Mouse (Mus musculus) liver, adult 2 months (tissue): ENCODE data around the gene Ppp3ca. TPM values are rescaled to one million over a fixed set of nuclear protein-coding genes. Genes with fewer than 3 reads are reported as not detected.

ENCODE experiments used
- DNase-seq: peaks from one replicate; pipeline ENCODE4 v3.0.0-alpha.2; 2011; ENCODE audit warnings: low read depth, low spot score; ENCODE audit errors: extremely low read depth
- H3K27ac ChIP-seq: fragments of 200-500 bp; replicated peaks from 2 replicates; pipeline ENCODE4 v1.5.1; 2012; ENCODE audit warnings: low read depth, mild to moderate bottlenecking, control low read depth, inconsistent platforms, low read length; ENCODE audit not compliant: insufficient read depth
- H3K27me3 ChIP-seq: fragments of 200-500 bp; 2 replicates; pipeline ENCODE4 v1.6.1; 2012; ENCODE audit warnings: mild to moderate bottlenecking, moderate library complexity, low read length, inconsistent platforms; ENCODE audit not compliant: control insufficient read depth, insufficient read depth
- H3K36me3 ChIP-seq: fragments of 200-500 bp; 2 replicates; pipeline ENCODE4 v1.6.1; 2012; ENCODE audit warnings: low read length, inconsistent platforms; ENCODE audit not compliant: control insufficient read depth, insufficient read depth
- H3K4me1 ChIP-seq: fragments of 200-500 bp; 2 replicates; pipeline ENCODE4 v1.6.1; 2011; ENCODE audit warnings: low read length; ENCODE audit not compliant: control insufficient read depth, insufficient read depth
- H3K4me3 ChIP-seq: fragments of 200-500 bp; 2 replicates; pipeline ENCODE4 v1.5.1; 2011; ENCODE audit warnings: low read depth, mild to moderate bottlenecking, control low read depth, low read length, moderate library complexity; ENCODE audit not compliant: insufficient read depth
- H3K79me2 ChIP-seq: fragments of 200-500 bp; 2 replicates; pipeline ENCODE4 v1.6.1; 2012; ENCODE audit warnings: inconsistent platforms, mild to moderate bottlenecking, low read length, moderate library complexity; ENCODE audit not compliant: control insufficient read depth, insufficient read depth
- H3K9ac ChIP-seq: fragments of 200-500 bp; 2 replicates; pipeline ENCODE4 v1.6.1; 2012; ENCODE audit warnings: low read depth, mild to moderate bottlenecking, control low read depth, inconsistent platforms, low read length
- CTCF ChIP-seq: fragments of 200-500 bp; IDR thresholded peaks from 2 replicates; pipeline ENCODE4 v1.5.1; 2011; ENCODE audit warnings: low read depth, low read length, control low read depth
- POLR2A ChIP-seq: fragments of 200-500 bp; IDR thresholded peaks from 2 replicates; pipeline ENCODE4 v1.6.1; 2011; ENCODE audit warnings: low read length, control low read depth; ENCODE audit not compliant: insufficient read depth; ENCODE audit errors: extremely low read depth
- WGBS: fragments of 180-500 bp; shearing (Covaris S2); methylation state at CpG from one replicate; pipeline ENCODE4 v1.1.7; 2018; 5-methylcytosine and 5-hydroxymethylcytosine counted together
- polyA plus RNA-seq: library from polyadenylated mRNA; depleted of rRNA; stranded (reverse); fragments of >200 nt; gene quantifications from 2 replicates; pipeline ENCODE4 v1.2.3, GENCODE M21; 2012
- total RNA-seq: library from RNA; depleted of rRNA; stranded (reverse); fragments of >200 nt; gene quantifications from 2 replicates; pipeline ENCODE4 v1.2.3, GENCODE M21; 2014

The Ppp3ca gene
- total and polyA plus RNA-seq, 2 experiments: 9.8 to 23.0 TPM

DNA sequence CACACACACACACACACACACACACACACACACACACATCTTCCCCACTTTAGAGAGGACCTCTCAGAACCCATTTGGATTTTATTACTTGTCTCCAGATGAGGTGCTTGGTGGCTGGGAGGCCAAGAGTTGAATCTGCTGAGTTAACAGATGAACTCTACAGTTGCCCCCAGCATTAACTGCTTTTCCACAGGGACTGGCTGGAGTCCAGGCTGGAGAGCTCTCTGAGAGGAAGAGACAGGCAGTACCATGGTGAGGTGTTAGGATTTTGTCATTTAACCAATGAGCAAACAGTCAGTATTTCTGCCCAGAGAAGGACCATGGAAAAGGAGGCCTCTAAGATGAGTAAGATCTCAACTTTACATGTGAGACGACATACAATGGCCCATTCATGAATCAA, 179.1 kb downstream of the Ppp3ca start:
- H3K36me3 ChIP-seq: no peaks in the 10 kb centered on the region
- 93% methylated on average over 1 of the region's 1 CpGs for WGBS
- H3K27me3 ChIP-seq: no peaks in the 10 kb centered on the region
- no peak for DNase-seq
- H3K9ac ChIP-seq: no peak overlapping the region
- H3K79me2 ChIP-seq: peaks cover 2% of the 10 kb centered on the region; the same call in 1 of the 2 replicates
- H3K27ac ChIP-seq: no peak overlapping the region
- no peaks in the 10 kb centered on the region; the same call in 1 of the 2 replicates for H3K4me1 ChIP-seq
- TF ChIP-seq CTCF: no peak
- TF ChIP-seq POLR2A: no peak
- no peak overlapping the region for H3K4me3 ChIP-seq

DNA sequence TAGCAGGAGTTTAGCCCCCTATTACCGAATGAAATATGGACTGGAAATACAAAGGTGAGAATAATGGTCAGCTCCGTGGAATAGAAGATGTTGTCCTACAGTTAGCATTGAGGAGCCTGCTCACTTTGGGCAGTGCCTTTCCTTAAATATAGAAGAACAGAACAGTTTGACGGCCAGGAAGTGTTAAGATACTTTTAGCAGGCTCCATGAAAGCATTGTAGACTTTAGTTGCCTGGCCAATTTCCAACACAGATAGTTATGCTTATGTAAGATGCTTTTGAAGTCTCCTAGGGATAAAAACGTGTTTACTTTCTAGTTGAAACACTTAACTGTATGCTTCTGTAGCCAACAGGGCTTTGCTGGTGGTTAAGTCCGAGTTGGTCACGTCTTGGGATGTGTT, 183.0 kb downstream of the Ppp3ca start:
- H3K36me3 ChIP-seq: no peaks in the 10 kb centered on the region
- no peak for TF ChIP-seq POLR2A
- no peak for TF ChIP-seq CTCF
- H3K79me2 ChIP-seq: peaks cover 3% of the 10 kb centered on the region; the same call in 1 of the 2 replicates
- H3K27me3 ChIP-seq: no peaks in the 10 kb centered on the region
- H3K4me1 ChIP-seq: no peaks in the 10 kb centered on the region; the same call in 1 of the 2 replicates
- no peak overlapping the region for H3K9ac ChIP-seq
- DNase-seq: peak; percentile 24
- H3K27ac ChIP-seq: no peak overlapping the region
- H3K4me3 ChIP-seq: no peak overlapping the region
- 71% methylated on average over 6 of the region's 6 CpGs for WGBS

DNA sequence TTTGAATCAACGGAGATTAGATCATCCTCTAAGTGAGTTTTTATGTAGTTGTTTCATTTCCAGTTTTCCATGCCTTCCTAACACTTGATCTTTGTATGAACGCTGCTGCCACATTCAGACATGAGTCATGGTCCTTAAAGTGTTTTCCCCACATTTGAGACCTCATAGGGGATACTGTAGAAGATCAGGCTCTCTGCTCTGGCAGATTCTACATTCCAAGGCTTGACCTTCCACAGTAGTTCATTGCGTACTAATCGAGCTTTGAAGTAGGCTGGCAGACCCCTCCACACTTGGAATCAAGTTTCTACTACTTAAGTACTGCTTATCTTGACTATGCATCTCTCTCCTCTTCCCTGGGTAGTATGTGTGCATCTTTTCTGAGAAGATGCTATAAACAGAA, 183.7 kb downstream of the Ppp3ca start:
- Histone ChIP-seq H3K27me3 (no peaks in the 10 kb centered on the region), H3K79me2 (peaks cover 3% of the 10 kb centered on the region; the same call in 1 of the 2 replicates), H3K27ac (no peak overlapping the region), H3K36me3 (no peaks in the 10 kb centered on the region), H3K4me3 (no peak overlapping the region), H3K4me1 (no peaks in the 10 kb centered on the region; the same call in 1 of the 2 replicates), H3K9ac (no peak overlapping the region)
- no peak for DNase-seq
- TF ChIP-seq CTCF (no peak), POLR2A (no peak)
- 90% methylated on average over 4 of the region's 4 CpGs for WGBS

DNA sequence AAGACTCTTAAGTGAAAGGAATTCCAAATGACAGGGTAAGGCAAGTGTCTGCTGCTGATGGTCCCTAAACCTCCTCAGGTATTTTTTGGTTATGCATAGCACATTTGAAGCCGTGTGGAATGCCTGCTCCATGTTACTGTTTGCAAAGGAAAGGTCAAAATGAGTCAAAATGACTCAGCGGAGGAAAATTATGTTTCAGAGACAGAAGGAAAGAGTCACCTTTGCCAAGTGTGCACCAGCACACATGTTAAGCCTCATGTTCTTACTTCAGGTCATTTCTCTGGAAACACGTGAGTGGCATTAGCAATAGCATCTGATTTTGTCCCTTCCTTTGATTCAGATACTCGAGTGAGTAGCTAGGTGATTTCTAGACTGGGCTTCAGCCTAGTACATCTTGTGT, 186.1 kb downstream of the Ppp3ca start:
- no peak overlapping the region for H3K4me3 ChIP-seq
- H3K9ac ChIP-seq: no peak overlapping the region
- H3K4me1 ChIP-seq: no peaks in the 10 kb centered on the region; the same call in 1 of the 2 replicates
- no peak for TF ChIP-seq POLR2A
- TF ChIP-seq CTCF: no peak
- H3K27ac ChIP-seq: no peak overlapping the region
- H3K79me2 ChIP-seq: peaks cover 3% of the 10 kb centered on the region; the same call in 1 of the 2 replicates
- DNase-seq: no peak
- H3K27me3 ChIP-seq: no peaks in the 10 kb centered on the region
- 67% methylated on average over 4 of the region's 4 CpGs for WGBS
- H3K36me3 ChIP-seq: no peaks in the 10 kb centered on the region

DNA sequence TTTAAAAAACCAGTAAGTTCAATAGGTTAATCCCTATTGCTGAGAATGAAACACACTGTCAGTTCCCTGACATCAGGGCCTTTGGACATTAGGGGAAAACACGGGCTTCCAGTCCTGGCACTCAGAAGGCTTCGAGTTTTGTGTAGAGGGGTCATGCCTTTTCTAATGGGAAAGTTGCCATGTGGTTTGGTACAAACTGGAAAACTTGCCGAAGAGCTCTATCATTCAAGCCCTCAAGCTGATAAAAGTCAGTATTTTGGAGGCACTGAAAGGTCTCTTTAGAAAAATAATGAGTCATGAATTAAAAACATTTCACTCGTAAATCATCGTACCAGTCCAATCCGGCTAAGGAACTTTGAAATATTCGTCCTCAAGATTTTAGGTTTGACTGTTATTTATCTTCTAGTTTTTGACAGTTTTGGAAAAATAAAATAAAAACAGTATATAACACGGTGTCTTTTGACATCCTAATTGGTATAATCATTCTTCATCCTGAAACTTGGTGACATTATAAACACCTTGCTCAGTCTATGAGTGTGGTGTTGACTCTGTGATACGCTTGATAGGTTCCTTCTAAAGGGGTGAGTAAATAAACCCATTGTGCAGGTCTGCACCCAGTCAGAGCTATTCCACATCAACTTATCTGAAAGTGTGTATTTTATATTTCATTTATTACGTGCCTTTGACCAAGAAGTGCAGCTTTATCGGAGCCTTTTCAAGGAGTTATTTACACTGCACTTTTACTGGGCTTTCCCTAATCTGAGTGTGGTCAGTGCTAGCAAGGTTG, 192.3 kb downstream of the Ppp3ca start:
- no peak overlapping the region for H3K9ac ChIP-seq
- 79% methylated on average over 11 of the region's 11 CpGs for WGBS

DNA sequence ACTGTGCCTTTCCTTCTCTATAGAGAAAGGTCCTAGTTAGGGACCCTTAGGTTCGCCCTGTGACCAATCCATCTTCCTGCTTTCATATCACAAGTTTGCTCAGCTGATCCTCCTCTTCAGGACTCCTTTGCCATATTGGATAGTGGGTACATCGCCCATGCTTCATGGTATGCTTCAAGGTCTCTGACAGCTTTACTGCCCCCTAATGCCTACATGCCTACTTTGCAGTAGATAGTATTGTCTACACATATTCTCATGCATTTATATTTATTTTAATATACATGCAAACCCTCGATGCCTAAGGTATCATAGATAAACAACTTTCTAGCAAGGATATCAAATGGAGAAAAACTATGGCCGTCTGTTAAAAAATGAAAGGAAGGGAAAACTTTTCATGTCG, 193.2 kb downstream of the Ppp3ca start:
- Histone ChIP-seq H3K9ac (no peak overlapping the region), H3K27me3 (no peaks in the 10 kb centered on the region), H3K4me3 (no peak overlapping the region), H3K79me2 (peaks cover 3% of the 10 kb centered on the region; the same call in 1 of the 2 replicates), H3K27ac (no peak overlapping the region), H3K36me3 (no peaks in the 10 kb centered on the region), H3K4me1 (no peaks in the 10 kb centered on the region)
- WGBS: 94% methylated on average over 5 of the region's 5 CpGs
- TF ChIP-seq CTCF (no peak), POLR2A (no peak)
- no peak for DNase-seq

More for the DNA sequence above, 192.3 kb downstream of the Ppp3ca start:
- no peaks in the 10 kb centered on the region for H3K36me3 ChIP-seq
- TF ChIP-seq CTCF (no peak), POLR2A (no peak)
- H3K4me3 ChIP-seq: no peak overlapping the region
- no peaks in the 10 kb centered on the region for H3K4me1 ChIP-seq
- peak; percentile 18 for DNase-seq
- peaks cover 3% of the 10 kb centered on the region; the same call in 1 of the 2 replicates for H3K79me2 ChIP-seq
- no peaks in the 10 kb centered on the region for H3K27me3 ChIP-seq
- H3K27ac ChIP-seq: no peak overlapping the region
